ENCODE assay signal across 10 mouse cellular contexts in the genomic region with DNA sequence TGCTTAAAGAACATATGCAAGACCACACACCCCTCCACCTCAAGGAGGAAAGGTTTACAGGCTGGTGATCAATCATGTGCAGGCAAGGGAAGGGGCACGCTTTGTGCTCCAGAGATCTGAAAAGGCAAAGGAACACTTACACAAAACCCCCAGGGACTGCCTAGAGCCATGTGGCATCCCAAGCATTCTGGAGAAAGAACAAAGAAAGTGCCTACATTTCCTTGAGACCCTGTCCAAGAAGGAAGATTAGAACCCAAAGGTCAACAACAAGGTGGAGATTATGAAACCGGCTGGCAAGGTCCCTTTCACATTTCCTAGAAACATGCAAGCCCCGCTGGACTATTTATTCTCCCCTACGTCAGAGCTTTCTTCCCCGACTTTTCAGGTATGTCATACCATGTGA. TPM values are rescaled to one million over a fixed set of nuclear protein-coding genes. Genes with fewer than 3 reads are reported as not detected.
A peak's percentile ranks its signal among the peaks of the same experiment; 100 is the strongest.
DNase-seq lines count a peak whose midpoint lies in the region; ATAC-seq and TF ChIP-seq lines count a peak whose summit lies in the region.
"Had no signal": no experiment of that assay in that cellular context is flagged by ENCODE, and none has a peak within 500 bp of the region (broad histone marks: within the 10 kb centered on the region; RNA-seq: fewer than 3 reads in every experiment).

No protein-coding gene starts in this region.

- H3K27me3 ChIP-seq in forebrain, embryonic 10.5 days (ENCODE audit: poor library complexity, severe bottlenecking): no peaks in the 10 kb centered on the region
- H3K27me3 ChIP-seq in forebrain, embryonic 13.5 days: no peaks in the 10 kb centered on the region
- no peaks in the 10 kb centered on the region for H3K27me3 ChIP-seq in CH12.LX (replicated peaks)
- no peaks in the 10 kb centered on the region for H3K27me3 ChIP-seq in kidney, embryonic 14.5 days (ENCODE audit: control insufficient read depth, insufficient read depth, low read length)
- H3K27me3 ChIP-seq in lung, embryonic 16.5 days (ENCODE audit: control insufficient read depth, insufficient read depth, low read depth, low read length): no peaks in the 10 kb centered on the region

- H3K9me3 ChIP-seq in forebrain, embryonic 10.5 days: no peaks in the 10 kb centered on the region
- H3K9me3 ChIP-seq in forebrain, embryonic 13.5 days (replicated peaks): no peaks in the 10 kb centered on the region
- H3K9me3 ChIP-seq in CH12.LX (replicated peaks; ENCODE audit: low read length): no peaks in the 10 kb centered on the region
- H3K9me3 ChIP-seq in kidney, embryonic 14.5 days (ENCODE audit: control insufficient read depth, low read length): no peaks in the 10 kb centered on the region
- H3K9me3 ChIP-seq in lung, embryonic 16.5 days (ENCODE audit: control insufficient read depth, low read length): no peaks in the 10 kb centered on the region

- 0 out of 2 replicates have a peak overlapping the region, but pooled peaks have one; percentile 5 for H3K27ac ChIP-seq in forebrain, embryonic 10.5 days
- no peak overlapping the region for H3K27ac ChIP-seq in forebrain, embryonic 13.5 days
- H3K27ac ChIP-seq in CH12.LX (ENCODE audit: insufficient read depth, low read depth): no peak overlapping the region
- peak overlapping the region; percentile 25; the same call in 1 of the 2 replicates for H3K27ac ChIP-seq in kidney, embryonic 14.5 days (ENCODE audit: low read depth, low read length)
- H3K27ac ChIP-seq in lung, embryonic 16.5 days (ENCODE audit: low read length): peak overlapping the region; percentile 65
- H3K27ac ChIP-seq: heart, adult 2 months had no signal

- 79% methylated on average over 5 of the region's 5 CpGs for WGBS in forebrain, embryonic 10.5 days
- WGBS in forebrain, embryonic 13.5 days: 66% methylated on average over 5 of the region's 5 CpGs
- WGBS in kidney, embryonic 14.5 days: 22% methylated on average over 5 of the region's 5 CpGs
- 39% methylated on average over 5 of the region's 5 CpGs for WGBS in lung, embryonic 16.5 days

- 0 out of 2 replicates have a peak, but pooled peaks cover 5% of the 10 kb centered on the region for H3K4me1 ChIP-seq in forebrain, embryonic 10.5 days
- H3K4me1 ChIP-seq in forebrain, embryonic 13.5 days: no peaks in the 10 kb centered on the region
- H3K4me1 ChIP-seq in CH12.LX (ENCODE audit: control insufficient read depth in 1 of 2, insufficient read depth in 2 of 2): peaks cover 12 to 29% of the 10 kb centered on the region in 2 experiments
- H3K4me1 ChIP-seq in kidney, embryonic 14.5 days (ENCODE audit: control insufficient read depth, insufficient read depth, low read length): peaks cover 5% of the 10 kb centered on the region; the same call in 1 of the 2 replicates
- H3K4me1 ChIP-seq in lung, embryonic 16.5 days (replicated peaks; ENCODE audit: control insufficient read depth, insufficient read depth, low read length): peaks cover 10% of the 10 kb centered on the region

- no peak; the same call in 1 of the 2 replicates for TF ChIP-seq RAD21 in CH12.LX (IDR thresholded peaks at IDR 0.05; ENCODE audit: low read depth, low read length)

- H3K36me3 ChIP-seq in forebrain, embryonic 10.5 days (replicated peaks): no peaks in the 10 kb centered on the region
- no peaks in the 10 kb centered on the region for H3K36me3 ChIP-seq in forebrain, embryonic 13.5 days (ENCODE audit: poor library complexity, severe bottlenecking)
- no peaks in the 10 kb centered on the region for H3K36me3 ChIP-seq in CH12.LX (replicated peaks in 1 of 2; ENCODE audit: control insufficient read depth in 1 of 2, insufficient read depth in 1 of 2, low read length in 1 of 2)
- no peaks in the 10 kb centered on the region for H3K36me3 ChIP-seq in kidney, embryonic 14.5 days (ENCODE audit: control insufficient read depth, insufficient read depth, low read length)
- no peaks in the 10 kb centered on the region for H3K36me3 ChIP-seq in lung, embryonic 16.5 days (ENCODE audit: control insufficient read depth, insufficient read depth, low read length)

- no peak for TF ChIP-seq CTCF in CH12.LX (conservative IDR thresholded peaks at IDR 0.05 in 1 of 2, IDR thresholded peaks at IDR 0.05 in 1 of 2; ENCODE audit: low read depth in 2 of 2, low read length in 2 of 2)

- TF ChIP-seq POLR2A in CH12.LX (IDR thresholded peaks at IDR 0.05; ENCODE audit: low read depth, low read length): no peak

- in situ Hi-C loops in CH12.LX (cut with MboI; ENCODE audit: low pct_ligation_motif_present, low pct_unique_long_range_greater_than_20kb, low sequenced_read_pairs): loop anchor here (5.0 to 10.0 kb wide), 3 partner anchors 152 to 490 kb away; no protein-coding TSS in a partner anchor

- H3K4me2 ChIP-seq in forebrain, embryonic 13.5 days: no peak overlapping the region
- no peak overlapping the region for H3K4me2 ChIP-seq in CH12.LX (ENCODE audit: insufficient read depth, low read depth, poor library complexity, severe bottlenecking)
- H3K4me2 ChIP-seq in kidney, embryonic 14.5 days (replicated peaks; ENCODE audit: low read depth, low read length): no peak overlapping the region
- no peak overlapping the region for H3K4me2 ChIP-seq in lung, embryonic 16.5 days (ENCODE audit: low read depth, low read length)

- H3K4me3 ChIP-seq in forebrain, embryonic 10.5 days: no peak overlapping the region
- no peak overlapping the region for H3K4me3 ChIP-seq in forebrain, embryonic 13.5 days
- H3K4me3 ChIP-seq in CH12.LX (replicated peaks in 1 of 3; ENCODE audit: low read depth in 2 of 3, low read length in 2 of 3, poor library complexity in 1 of 3): no peak overlapping the region
- no peak overlapping the region for H3K4me3 ChIP-seq in kidney, embryonic 14.5 days (ENCODE audit: low read length)
- no peak overlapping the region for H3K4me3 ChIP-seq in lung, embryonic 16.5 days (ENCODE audit: low read length)
- H3K4me3 ChIP-seq: heart, adult 2 months had no signal

- dilution Hi-C loops in CH12.LX (cut with MboI; ENCODE audit: extremely low pct_ligation_motif_present, extremely low pct_unique_long_range_greater_than_20kb, low sequenced_read_pairs): no loop called here

- ATAC-seq in forebrain, embryonic 13.5 days: no peak
- ATAC-seq in kidney, embryonic 14.5 days (ENCODE audit: low FRiP score, low TSS enrichment): peak; percentile 79
- peak; percentile 44 for ATAC-seq in lung, embryonic 16.5 days (ENCODE audit: low read depth)
- no peak for ATAC-seq in frontal cortex, adult (ENCODE audit: low TSS enrichment)
- no peak for ATAC-seq in cerebellum, adult (ENCODE audit: insufficient number of reproducible peaks, low FRiP score, low TSS enrichment)

- no peaks in the 10 kb centered on the region for H3K79me2 ChIP-seq in CH12.LX (replicated peaks; ENCODE audit: control insufficient read depth, extremely low read depth, insufficient read depth, poor library complexity, severe bottlenecking)

- H3K9ac ChIP-seq in forebrain, embryonic 13.5 days: no peak overlapping the region
- H3K9ac ChIP-seq in CH12.LX (ENCODE audit: insufficient read depth, low read depth): 0 out of 2 replicates have a peak overlapping the region, but pooled peaks have one; percentile 20
- no peak overlapping the region for H3K9ac ChIP-seq in kidney, embryonic 14.5 days (ENCODE audit: low read depth, low read length)
- no peak overlapping the region for H3K9ac ChIP-seq in lung, embryonic 16.5 days (ENCODE audit: low read length)
- H3K9ac ChIP-seq: liver, postnatal 0 days had no signal

- no peak for DNase-seq in forebrain, embryonic 10.5 days (ENCODE audit: extremely low spot score, low spot score)
- no peak for DNase-seq in CH12.LX (ENCODE audit: extremely low read depth)
- no peak for DNase-seq in layer of hippocampus, postnatal 25 days (ENCODE audit: extremely low spot score in 1 of 2, low spot score in 1 of 2)

- no peak for TF ChIP-seq EP300 in CH12.LX (IDR thresholded peaks at IDR 0.05; ENCODE audit: low read length)

TF ChIP-seq in CH12.LX, 34 proteins besides CTCF, POLR2A, EP300 and RAD21:
- TF ChIP-seq BHLHE40 (IDR thresholded peaks at IDR 0.05; ENCODE audit: low read depth, low read length) (0 out of 2 replicates have a peak, but pooled peaks have one; percentile 39), USF2 (conservative IDR thresholded peaks at IDR 0.05; ENCODE audit: low read depth, low read length) (no peak), E2F4 (IDR thresholded peaks at IDR 0.05; ENCODE audit: insufficient replicate concordance, low read depth, low read length) (no peak), SMC3 (IDR thresholded peaks at IDR 0.05; ENCODE audit: low read depth, low read length) (no peak), TCF12 (IDR thresholded peaks at IDR 0.05; ENCODE audit: low read depth, low read length) (no peak)

RNA-seq across cellular contexts. Expression of gene Rrp1b, which starts 11.2 kb away (rescaled TPM):
- 107 and 109 TPM in 2 replicates for polyA plus RNA-seq in forebrain, embryonic 10.5 days (2016; fragmentation: Nextera tagmentation; extraction: Ambion mirVana)
- 52.8 and 58.6 TPM in 2 replicates for polyA plus RNA-seq in forebrain, embryonic 13.5 days (2015; fragmentation: Nextera tagmentation; extraction: Ambion mirVana)
- 76.7 and 99.1 TPM in 2 replicates for total RNA-seq in CH12.LX (2012; rRNA removed)
- total RNA-seq in CH12.LX (2014; rRNA removed): 60.9 and 72.4 TPM in 2 replicates
- 149 and 151 TPM in 2 replicates for polyA plus RNA-seq in CH12.LX (2012; ENCODE audit: insufficient read length, low read depth)
- 64.4 and 77.5 TPM in 2 replicates for polyA plus RNA-seq in kidney, embryonic 14.5 days (2014; fragmentation: Nextera tagmentation; extraction: Ambion mirVana)
- polyA plus RNA-seq in lung, embryonic 16.5 days (2015; fragmentation: Nextera tagmentation; extraction: Ambion mirVana): 53.4 and 58.5 TPM in 2 replicates
- 10 to 100 TPM; 15.3 to 22.4 TPM for total RNA-seq in layer of hippocampus, postnatal 25 days (2021)

RNA-seq across cellular contexts. Expression of gene Hsf2bp, which starts 11.5 kb away (rescaled TPM):
- 0.38 and 0.52 TPM in 2 replicates for polyA plus RNA-seq in forebrain, embryonic 10.5 days (2016; fragmentation: Nextera tagmentation; extraction: Ambion mirVana)
- 0.43 TPM in 2 replicates for polyA plus RNA-seq in forebrain, embryonic 13.5 days (2015; fragmentation: Nextera tagmentation; extraction: Ambion mirVana)
- total RNA-seq in CH12.LX (2012; rRNA removed) (0.34 and 0.67 TPM in 2 replicates), CH12.LX (2014; rRNA removed) (0.75 and 1.2 TPM in 2 replicates)
- polyA plus RNA-seq in CH12.LX (2012; ENCODE audit: insufficient read length, low read depth): 1.0 and 1.4 TPM in 2 replicates
- 0.21 and 0.95 TPM in 2 replicates for polyA plus RNA-seq in kidney, embryonic 14.5 days (2014; fragmentation: Nextera tagmentation; extraction: Ambion mirVana)
- 0.57 and 0.87 TPM in 2 replicates for polyA plus RNA-seq in lung, embryonic 16.5 days (2015; fragmentation: Nextera tagmentation; extraction: Ambion mirVana)
- total RNA-seq in layer of hippocampus, postnatal 25 days (2021): 1 to 10 TPM in 1 of 2 experiments, under 1 TPM in 1; 0.84 to 1.0 TPM

Comparison
In these comparisons a context has a peak if more than half of its experiments do, and no peak if none do; other contexts are left out.
1. H3K27ac ChIP-seq: peak in forebrain, embryonic 10.5 days (single experiment), kidney, embryonic 14.5 days (single experiment) and lung, embryonic 16.5 days (single experiment); none in forebrain, embryonic 13.5 days (single experiment) and CH12.LX (single experiment).
2. ATAC-seq: peak in kidney, embryonic 14.5 days (single experiment) and lung, embryonic 16.5 days (single experiment); none in forebrain, embryonic 13.5 days (single experiment), frontal cortex, adult (single experiment) and cerebellum, adult (single experiment).